In genomic region chr2:70989201-70990191, GRCm38 (mm10) we compare ENCODE assay signal across 9 mouse cellular contexts.
DNase-seq lines count a peak whose midpoint lies in the region; ATAC-seq lines count a peak whose summit lies in the region.
"Had no signal": no experiment of that assay in that cellular context is flagged by ENCODE, and none has a peak within 500 bp of the region (broad histone marks: within the 10 kb centered on the region; RNA-seq: fewer than 3 reads in every experiment).

No protein-coding gene starts in this region.

- H3K9ac ChIP-seq in midbrain, embryonic 11.5 days (ENCODE audit: low read length) = no peak overlapping the region
- H3K9ac ChIP-seq in midbrain, embryonic 16.5 days (ENCODE audit: low read depth, low read length) = no peak overlapping the region
- H3K9ac ChIP-seq: neural tube, embryonic 12.5 days had no signal

- H3K9me3 ChIP-seq in midbrain, embryonic 11.5 days (ENCODE audit: control insufficient read depth, low read length) = no peaks in the 10 kb centered on the region
- no peaks in the 10 kb centered on the region for H3K9me3 ChIP-seq in midbrain, embryonic 16.5 days (replicated peaks; ENCODE audit: control insufficient read depth, low read length, poor library complexity, severe bottlenecking)
- H3K9me3 ChIP-seq: neural tube, embryonic 12.5 days had no signal

- H3K36me3 ChIP-seq in midbrain, embryonic 11.5 days (ENCODE audit: control insufficient read depth, insufficient read depth, low read length) = no peaks in the 10 kb centered on the region
- no peaks in the 10 kb centered on the region for H3K36me3 ChIP-seq in midbrain, embryonic 16.5 days (ENCODE audit: control insufficient read depth, insufficient read depth, low read length)
- H3K36me3 ChIP-seq: neural tube, embryonic 12.5 days had no signal

- intact Hi-C loops in left cerebral cortex, postnatal 25 days (cut with DNase I) = no loop called here

- no peak for ATAC-seq in midbrain, embryonic 11.5 days (ENCODE audit: low FRiP score)
- no peak for ATAC-seq in midbrain, embryonic 16.5 days

- H3K4me1 ChIP-seq in midbrain, embryonic 11.5 days (ENCODE audit: control insufficient read depth, insufficient read depth, low read length) = peaks cover 9% of the 10 kb centered on the region; the same call in 1 of the 2 replicates
- peaks cover 9% of the 10 kb centered on the region; the same call in 1 of the 2 replicates for H3K4me1 ChIP-seq in midbrain, embryonic 16.5 days (ENCODE audit: control insufficient read depth, insufficient read depth, low read length)

- DNase-seq in midbrain, embryonic 11.5 days (ENCODE audit: low spot score, missing footprints) = peak; percentile 86
- DNase-seq in heart, adult 18-20 months = peak; percentile 56 to 62
- DNase-seq in heart, postnatal 4 days = peak; percentile 60
- DNase-seq in thymus, postnatal 25 days = peak; percentile 19
- no peak for DNase-seq in left cerebral cortex, postnatal 25 days (ENCODE audit: low spot score in 2 of 2)
- DNase-seq in frontal cortex, postnatal 36 days (ENCODE audit: low spot score in 2 of 2) = no peak
- DNase-seq: cerebellum, adult 11 months had no signal

- whole genome bisulfite sequencing in midbrain, embryonic 11.5 days = 69% methylated on average over 17 of the region's 17 CpGs
- WGBS in midbrain, embryonic 16.5 days = 57% methylated on average over 17 of the region's 17 CpGs

- H3K4me3 ChIP-seq in midbrain, embryonic 11.5 days (ENCODE audit: low read depth, low read length) = no peak overlapping the region
- no peak overlapping the region for H3K4me3 ChIP-seq in midbrain, embryonic 16.5 days (ENCODE audit: low read depth, low read length)
- H3K4me3 ChIP-seq: neural tube, embryonic 12.5 days had no signal

- no peaks in the 10 kb centered on the region for H3K27me3 ChIP-seq in midbrain, embryonic 11.5 days (ENCODE audit: control insufficient read depth, insufficient read depth, low read length)
- no peaks in the 10 kb centered on the region for H3K27me3 ChIP-seq in midbrain, embryonic 16.5 days (ENCODE audit: control insufficient read depth, insufficient read depth, low read depth, low read length)
- H3K27me3 ChIP-seq: neural tube, embryonic 12.5 days had no signal

- no peak overlapping the region for H3K4me2 ChIP-seq in midbrain, embryonic 11.5 days
- no peak overlapping the region for H3K4me2 ChIP-seq in midbrain, embryonic 16.5 days (ENCODE audit: low read length)
- H3K4me2 ChIP-seq: neural tube, embryonic 12.5 days had no signal

- no peak overlapping the region for H3K27ac ChIP-seq in midbrain, embryonic 11.5 days (ENCODE audit: low read depth, low read length)
- no peak overlapping the region for H3K27ac ChIP-seq in midbrain, embryonic 16.5 days (ENCODE audit: low read length)
- H3K27ac ChIP-seq: neural tube, embryonic 12.5 days had no signal

Comparison
In these comparisons a context has a peak if more than half of its experiments do, and no peak if none do; other contexts are left out.
1. DNase-seq: peak in midbrain, embryonic 11.5 days (single experiment), heart, adult 18-20 months (2 of 2), heart, postnatal 4 days (single experiment) and thymus, postnatal 25 days (single experiment); none in left cerebral cortex, postnatal 25 days (0 of 2) and frontal cortex, postnatal 36 days (0 of 2).